Mouse (Mus musculus) midbrain, embryonic 16.5 days (tissue): ENCODE data around the gene Dnaaf1. TPM values are rescaled to one million over a fixed set of nuclear protein-coding genes. Genes with fewer than 3 reads are reported as not detected.

Experiments
- ATAC-seq: fragments of 200-750 bp; cut with Nextera tagmentation; 2 replicates; pipeline ENCODE4 v1.8.0; 2017; ENCODE audit warnings: moderate TSS enrichment
- H3K27ac ChIP-seq: fragments of 300-500 bp; sonication (generic); 2 replicates; pipeline ENCODE4 v1.5.1; 2014; ENCODE audit warnings: mild to moderate bottlenecking, low read length, mixed read lengths
- H3K27me3 ChIP-seq: fragments of 300-500 bp; sonication (generic); 2 replicates; pipeline ENCODE4 v1.6.1; 2014; ENCODE audit warnings: low read depth, low read length, mixed read lengths; ENCODE audit not compliant: control insufficient read depth, insufficient read depth
- H3K36me3 ChIP-seq: fragments of 300-500 bp; sonication (generic); 2 replicates; pipeline ENCODE4 v1.6.1; 2014; ENCODE audit warnings: mild to moderate bottlenecking, low read length, moderate library complexity, mixed read lengths; ENCODE audit not compliant: control insufficient read depth, insufficient read depth
- H3K4me1 ChIP-seq: fragments of 300-500 bp; sonication (generic); 2 replicates; pipeline ENCODE4 v1.6.1; 2014; ENCODE audit warnings: mild to moderate bottlenecking, low read length, mixed read lengths; ENCODE audit not compliant: control insufficient read depth, insufficient read depth
- H3K4me2 ChIP-seq: fragments of 300-500 bp; sonication (generic); 2 replicates; pipeline ENCODE4 v1.6.1; 2014; ENCODE audit warnings: mild to moderate bottlenecking, low read length, mixed read lengths
- H3K4me3 ChIP-seq: fragments of 300-500 bp; sonication (generic); 2 replicates; pipeline ENCODE4 v1.5.1; 2014; ENCODE audit warnings: low read depth, mild to moderate bottlenecking, low read length, moderate library complexity, mixed read lengths
- H3K9ac ChIP-seq: fragments of 300-500 bp; sonication (generic); 2 replicates; pipeline ENCODE4 v1.6.1; 2014; ENCODE audit warnings: low read depth, low read length, mixed read lengths
- H3K9me3 ChIP-seq: fragments of 300-500 bp; sonication (generic); replicated peaks from 2 replicates; pipeline ENCODE4 v1.6.1; 2014; ENCODE audit warnings: mild to moderate bottlenecking, low read length, mixed read lengths; ENCODE audit not compliant: control insufficient read depth, poor library complexity, severe bottlenecking
- WGBS: fragments of 180-500 bp; shearing (Covaris S2); extraction: QIAGEN DNeasy Blood & Tissue Kit; methylation state at CpG from one replicate; pipeline ENCODE4 v1.1.7; 2014; 5-methylcytosine and 5-hydroxymethylcytosine counted together
- polyA plus RNA-seq: library from polyadenylated mRNA; unstranded; fragments of >200 nt; fragmentation: Nextera tagmentation; extraction: Ambion mirVana; gene quantifications from 2 replicates; pipeline ENCODE4 v1.2.1, GENCODE M21; 2015

Dnaaf1 gene
- polyA plus RNA-seq, 1 experiment from 2014 or later, result 0.83 TPM

DNA sequence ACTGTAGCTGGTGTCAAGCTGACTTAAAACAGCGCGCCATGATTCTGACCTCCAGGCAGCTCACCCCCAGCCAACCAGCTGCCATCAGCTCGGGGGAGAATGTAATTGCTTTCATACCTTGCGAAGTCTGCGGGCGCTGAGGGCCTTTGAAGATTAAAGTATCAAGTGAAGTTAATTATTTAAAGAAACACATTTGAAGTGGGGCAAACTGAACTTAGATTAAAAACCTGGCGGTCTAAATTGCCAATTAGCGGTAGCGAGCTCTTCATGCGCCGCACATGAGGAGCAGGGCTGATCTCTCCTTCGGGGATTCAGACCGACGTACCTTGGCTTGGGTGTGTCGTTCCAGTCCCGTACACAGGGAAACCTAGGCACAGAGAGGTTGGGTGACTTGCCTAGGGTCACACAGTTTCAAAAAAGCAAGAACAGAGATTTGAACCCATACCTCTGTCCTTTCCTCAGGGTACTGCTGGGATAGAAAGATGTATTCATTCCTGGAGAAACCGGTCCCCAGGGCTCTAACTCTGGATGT is 69.5 kb downstream of the Dnaaf1 start:
- 64% methylated on average over 17 of the region's 17 CpGs for WGBS
- Histone ChIP-seq H3K4me2 (no peak overlapping the region), H3K9me3 (no peaks in the 10 kb centered on the region), H3K4me3 (no peak overlapping the region), H3K9ac (no peak overlapping the region), H3K27ac (peak overlapping the region; percentile 68), H3K36me3 (no peaks in the 10 kb centered on the region), H3K4me1 (peaks cover 4% of the 10 kb centered on the region; the same call in 1 of the 2 replicates), H3K27me3 (no peaks in the 10 kb centered on the region)
- peak; percentile 74 for ATAC-seq

DNA sequence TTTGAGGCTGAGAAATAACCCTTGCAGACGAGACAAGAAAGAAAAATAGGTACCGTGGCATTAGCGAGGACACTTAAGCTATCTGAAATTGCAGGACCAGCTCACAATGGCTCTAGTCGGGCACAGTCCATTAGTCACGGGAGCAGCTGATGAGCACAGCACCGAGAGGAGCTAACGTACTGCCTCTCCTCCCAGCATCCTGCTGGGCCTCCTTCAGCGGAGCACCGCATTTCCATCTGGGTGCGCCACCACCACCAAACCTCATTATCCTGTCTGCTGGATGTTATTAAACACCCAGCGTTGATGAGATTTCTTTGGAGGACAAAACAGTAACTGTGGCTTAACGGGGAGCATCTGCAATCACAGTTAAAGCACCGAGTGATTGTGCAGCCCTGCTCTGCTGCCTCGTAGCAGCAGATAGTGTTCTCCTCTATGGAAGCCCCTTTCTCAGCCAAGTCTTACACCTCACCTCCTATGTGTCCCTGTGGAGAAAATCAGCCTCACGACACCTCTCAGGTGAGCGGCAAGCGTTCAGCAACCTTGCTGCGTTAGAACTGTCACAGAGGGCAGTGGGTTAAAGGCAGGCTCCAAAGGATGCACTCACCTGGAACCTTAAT is 70.1 kb downstream of the Dnaaf1 start:
- H3K9me3 ChIP-seq, result no peaks in the 10 kb centered on the region
- 0 out of 2 replicates have a peak overlapping the region, but pooled peaks have one; percentile 14 for H3K9ac ChIP-seq
- peak; percentile 82 for ATAC-seq
- H3K4me3 ChIP-seq, result no peak overlapping the region
- peaks cover 4% of the 10 kb centered on the region; the same call in 1 of the 2 replicates for H3K4me1 ChIP-seq
- no peaks in the 10 kb centered on the region for H3K27me3 ChIP-seq
- no peak overlapping the region for H3K4me2 ChIP-seq
- peak overlapping the region; percentile 68 for H3K27ac ChIP-seq
- no peaks in the 10 kb centered on the region for H3K36me3 ChIP-seq
- WGBS, result 29% methylated on average over 18 of the region's 18 CpGs

DNA sequence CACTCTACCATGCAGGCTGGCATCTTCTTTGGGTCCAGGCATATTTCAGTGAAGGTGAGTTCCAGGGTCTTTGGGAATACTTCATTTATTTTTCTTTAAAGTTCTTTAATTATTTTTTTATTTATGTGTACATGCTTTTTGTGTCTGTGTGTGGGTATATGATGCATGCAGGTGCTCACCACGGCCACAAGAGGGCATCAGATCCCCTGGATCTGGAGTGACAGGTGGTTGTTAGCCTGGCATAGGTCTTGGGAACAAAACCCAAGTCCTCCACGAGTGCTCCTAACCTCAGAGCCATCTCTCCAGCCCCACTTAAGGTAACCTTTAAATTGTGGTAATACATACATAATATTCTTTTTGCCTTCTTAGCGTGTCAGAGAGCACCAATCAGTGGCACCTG is 71.2 kb downstream of the Dnaaf1 start:
- Histone ChIP-seq H3K4me3 (no peak overlapping the region), H3K9me3 (no peaks in the 10 kb centered on the region), H3K4me1 (peaks cover 4% of the 10 kb centered on the region; the same call in 1 of the 2 replicates), H3K27ac (no peak overlapping the region), H3K36me3 (no peaks in the 10 kb centered on the region), H3K4me2 (no peak overlapping the region), H3K9ac (no peak overlapping the region), H3K27me3 (no peaks in the 10 kb centered on the region)
- ATAC-seq, result no peak
- 80% methylated on average over 3 of the region's 3 CpGs for WGBS

DNA sequence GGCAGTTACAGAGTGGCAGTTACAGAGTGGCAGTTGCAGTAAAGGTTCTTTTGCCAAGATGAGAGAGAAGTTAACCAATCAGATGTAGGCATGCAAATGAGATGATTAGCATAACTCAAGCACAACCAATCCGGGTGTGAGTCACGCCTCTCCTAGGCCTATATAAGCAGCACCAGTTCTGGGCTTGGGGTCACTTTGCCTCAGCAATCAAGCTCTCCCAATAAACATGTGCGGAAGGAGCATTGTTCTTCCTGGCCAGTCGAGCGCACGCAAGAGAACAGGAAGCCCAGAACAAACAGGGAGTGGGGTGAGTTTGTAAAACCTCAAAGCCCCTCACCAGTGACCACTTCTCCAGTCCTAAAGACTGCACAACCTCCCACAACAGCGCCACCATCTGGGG is 71.8 kb downstream of the Dnaaf1 start:
- no peak for ATAC-seq
- H3K9me3 ChIP-seq, result no peaks in the 10 kb centered on the region
- no peak overlapping the region for H3K9ac ChIP-seq
- H3K27ac ChIP-seq, result no peak overlapping the region
- H3K4me1 ChIP-seq, result peaks cover 4% of the 10 kb centered on the region; the same call in 1 of the 2 replicates
- H3K27me3 ChIP-seq, result no peaks in the 10 kb centered on the region
- H3K4me2 ChIP-seq, result no peak overlapping the region
- WGBS, result 83% methylated on average over 7 of the region's 7 CpGs
- no peak overlapping the region for H3K4me3 ChIP-seq
- no peaks in the 10 kb centered on the region for H3K36me3 ChIP-seq

Other genes starting within 250 kb of the Dnaaf1 start
- 860 and 970 TPM in 2 replicates for gene Hsbp1, start 230.7 kb upstream of the Dnaaf1 start, polyA plus RNA-seq
- 13.9 and 15.0 TPM in 2 replicates for gene Mlycd, start 180.4 kb upstream of the Dnaaf1 start, polyA plus RNA-seq
- 0.45 TPM in 2 replicates for gene Osgin1, start 141.1 kb upstream of the Dnaaf1 start, polyA plus RNA-seq
- gene Necab2, start 128.5 kb upstream of the Dnaaf1 start, polyA plus RNA-seq, result 65.7 and 85.9 TPM in 2 replicates
- 0.12 TPM in 1 of 2 replicates, not detected in the other for gene Slc38a8, start 73.5 kb upstream of the Dnaaf1 start, polyA plus RNA-seq
- 51.4 and 61.3 TPM in 2 replicates for gene Mbtps1, start 16.5 kb upstream of the Dnaaf1 start, polyA plus RNA-seq
- gene Hsdl1, start 52 bp upstream of the Dnaaf1 start, polyA plus RNA-seq, result 197 and 206 TPM in 2 replicates
- gene Taf1c, start 30.0 kb downstream of the Dnaaf1 start, polyA plus RNA-seq, result 14.3 and 14.6 TPM in 2 replicates
- 0.10 and 0.19 TPM in 2 replicates for gene Adad2, start 37.5 kb downstream of the Dnaaf1 start, polyA plus RNA-seq
- 0.26 and 1.6 TPM in 2 replicates for gene Kcng4, start 60.4 kb downstream of the Dnaaf1 start, polyA plus RNA-seq
- gene Wfdc1, start 91.1 kb downstream of the Dnaaf1 start, polyA plus RNA-seq, result 6.0 and 6.3 TPM in 2 replicates
- gene Atp2c2, start 124.8 kb downstream of the Dnaaf1 start, polyA plus RNA-seq, result 0.18 and 0.20 TPM in 2 replicates
- 10.9 and 12.2 TPM in 2 replicates for gene Tldc1, start 203.2 kb downstream of the Dnaaf1 start, polyA plus RNA-seq